Mouse (Mus musculus) layer of hippocampus, postnatal 10 days (tissue): ENCODE data around the gene Tceal5. TPM values are rescaled to one million over a fixed set of nuclear protein-coding genes. Genes with fewer than 3 reads are reported as not detected.

Experiments
- DNase-seq, 2 experiments: peaks; one replicate each; pipeline ENCODE4 v3.0.0; 2021; ENCODE audit warnings: low spot score in 2 of 2
- long read RNA-seq: library from polyadenylated mRNA; stranded (forward); transcript quantifications from one replicate; pipeline ENCODE4 v2.0.0, GENCODE M21; 2023
- total RNA-seq, 2 experiments: library from RNA; stranded (reverse); gene quantifications; 2 replicates each; pipeline ENCODE4 v1.2.3; 2021

Gene Tceal5
- total RNA-seq: 100 to 1,000 TPM; 105 to 125 TPM
- long read RNA-seq, transcript Tceal5-201 (3 exons, 1,044 nt): major isoform, 56 of 63 reads
- long read RNA-seq, partial matches to known transcripts: 0 of 63 reads
- long read RNA-seq, other reads (novel, unspliced or antisense): 7 of 63 reads

- peak; percentile 41 to 56 for DNase-seq
Observed at GRCm38 (mm10) chrX:136203664-136204066, at the start of gene Tceal5. Gene Tceal5 (minus strand): TSS chrX:136203876.

DNA sequence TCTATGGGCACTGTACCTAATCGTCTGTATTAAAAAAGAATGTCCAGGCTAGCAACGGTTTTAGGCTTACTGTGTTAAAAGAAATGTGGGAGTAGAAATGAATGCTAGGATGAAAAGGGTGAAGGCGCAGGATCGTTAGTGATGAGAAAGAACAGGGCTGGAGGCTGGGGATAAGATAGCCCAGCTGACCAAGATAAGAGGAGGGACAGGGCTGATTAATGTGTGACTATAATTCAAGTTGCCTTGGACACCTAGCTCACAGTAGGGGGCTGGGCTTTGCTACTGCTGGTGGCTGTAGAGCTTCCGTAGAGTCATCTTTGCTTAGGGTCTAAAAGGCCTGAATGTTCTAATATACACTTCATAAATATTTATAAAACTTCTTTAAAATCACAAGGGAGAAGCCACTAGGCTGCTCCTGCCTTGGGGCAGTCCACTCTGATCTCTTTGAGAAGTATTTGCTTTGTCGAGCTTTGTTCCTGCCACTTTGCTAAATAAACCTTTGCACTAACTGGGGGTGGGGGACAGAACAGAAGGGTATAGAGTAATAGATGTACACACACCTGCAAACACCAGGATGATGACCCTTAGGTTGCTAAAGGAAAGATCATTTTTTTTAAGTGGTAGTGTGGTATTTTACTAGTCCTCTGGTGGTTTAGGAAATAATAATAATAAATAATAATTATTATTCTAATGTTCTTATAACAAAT, 48.5 kb upstream of the Tceal5 start:
- DNase-seq: no peak

DNA sequence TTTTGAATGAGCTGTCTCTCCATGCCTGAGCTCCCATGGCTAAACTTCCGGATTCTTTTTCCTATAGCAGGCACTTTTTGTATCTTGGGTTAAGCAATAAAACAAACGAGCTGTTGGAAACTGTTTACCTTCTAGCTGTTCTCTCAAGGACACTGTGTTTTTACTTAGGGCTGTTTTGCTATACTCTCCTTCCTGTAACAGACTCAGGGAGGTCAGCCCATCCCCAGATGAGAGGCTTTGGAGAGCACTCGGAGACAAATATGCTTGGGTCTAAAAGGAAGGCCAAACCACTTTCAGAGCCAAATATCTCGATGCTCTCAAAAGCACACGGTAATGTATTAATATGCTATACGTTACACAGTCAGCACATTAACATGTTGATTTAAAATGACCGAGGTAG, 46.0 kb upstream of the Tceal5 start:
- DNase-seq: no peak

GRCm38 (mm10) chrX:136248811-136249210, 45.1 kb upstream of the Tceal5 start:
- DNase-seq: no peak

GRCm38 (mm10) chrX:136245521-136246071, 41.9 kb upstream of the Tceal5 start:
- peak in 1 of 2 experiments; percentile 18 for DNase-seq

DNA sequence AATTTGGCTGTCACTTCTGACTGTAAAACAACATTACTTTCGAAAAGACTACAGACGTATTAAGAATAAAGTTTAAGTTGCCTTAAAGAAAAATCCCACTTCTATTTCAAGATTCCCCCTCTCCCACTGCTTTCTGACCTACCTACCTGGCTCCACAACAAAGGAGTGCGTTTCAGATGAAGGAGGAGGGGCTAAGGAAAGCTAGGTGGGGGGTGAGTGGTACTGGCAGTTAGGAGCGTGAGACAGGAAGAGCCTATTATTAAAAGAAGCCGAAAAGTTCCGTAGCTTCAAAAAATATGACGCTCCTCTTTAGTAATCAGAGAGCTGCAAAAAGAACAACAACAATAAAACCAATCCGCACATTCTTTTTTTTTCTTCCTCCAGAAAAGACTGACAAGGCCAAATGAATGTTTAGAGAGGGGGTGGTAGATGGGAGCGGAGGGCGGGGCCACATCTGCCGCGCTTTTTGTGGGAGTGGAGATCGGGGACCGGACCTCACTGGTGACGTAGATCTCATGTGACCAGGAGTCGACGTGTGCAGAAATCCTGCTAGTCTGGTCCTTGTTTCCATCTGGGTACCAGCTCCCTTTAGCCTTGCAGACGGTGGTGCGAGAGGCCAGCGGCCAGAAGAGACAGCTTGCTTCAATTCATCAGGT, 41.0 kb upstream of the Tceal5 start, which contains the start of gene Tceal9:
Tceal9 (plus strand) TSS at position 506 of the 656 bp plus-strand sequence.
- peak; percentile 53 to 58 for DNase-seq

DNA sequence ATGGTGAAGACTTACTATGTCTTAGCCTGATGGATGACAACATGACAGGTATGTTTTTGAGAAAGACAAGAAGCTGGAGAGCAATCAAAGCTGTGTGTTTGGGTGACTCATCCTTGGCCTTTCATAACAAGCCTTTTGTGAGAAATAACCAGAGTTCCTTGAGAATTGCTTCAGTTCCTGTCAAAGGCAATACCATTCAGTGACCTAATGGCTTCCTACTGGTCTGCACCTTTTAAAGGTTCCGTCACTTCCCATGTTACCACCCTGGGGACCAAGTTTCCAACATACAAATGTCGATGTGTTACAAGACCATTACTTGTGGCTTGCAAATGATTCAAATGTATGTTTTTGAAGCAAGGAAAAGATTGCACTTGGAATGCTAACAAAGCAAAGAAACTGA, 39.5 kb upstream of the Tceal5 start:
- DNase-seq: no peak

DNA sequence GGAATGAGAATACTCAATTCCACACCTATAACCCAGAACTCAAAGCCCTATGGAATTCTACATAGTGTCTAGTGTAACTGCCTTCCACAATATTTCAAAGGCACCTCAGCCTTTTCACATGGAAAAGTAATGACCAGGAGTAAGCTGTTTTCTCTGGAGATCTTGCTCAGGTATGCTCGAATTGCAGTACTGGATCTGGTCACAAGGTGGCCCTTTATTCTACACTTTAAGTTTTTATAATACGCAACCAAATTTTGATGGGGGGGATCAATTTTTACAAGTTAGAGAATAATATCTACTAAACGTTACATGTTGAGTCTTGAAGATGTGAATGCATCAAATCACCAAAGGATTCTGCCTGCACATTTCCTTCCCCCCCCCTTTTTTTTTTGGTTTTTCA, 34.4 kb upstream of the Tceal5 start:
- DNase-seq: peak; percentile 43 to 55

DNA sequence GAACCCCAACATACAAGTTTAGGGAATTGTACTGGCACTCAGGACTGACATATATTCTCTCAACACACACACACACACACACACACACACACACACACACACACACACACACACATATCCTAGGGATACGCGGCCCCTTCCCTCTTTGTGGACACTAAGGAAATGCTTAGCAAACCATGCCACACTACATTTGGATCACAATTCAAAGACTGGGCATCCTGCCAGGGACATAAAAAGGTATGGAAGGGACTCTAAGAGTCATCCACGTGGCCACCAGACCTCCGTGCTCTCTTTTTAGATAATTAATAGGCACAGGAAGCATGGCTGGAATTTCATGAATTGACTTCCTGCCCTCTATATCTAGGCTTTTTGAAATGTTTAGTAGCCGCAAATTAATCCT, 24.1 kb upstream of the Tceal5 start:
- DNase-seq: no peak

DNA sequence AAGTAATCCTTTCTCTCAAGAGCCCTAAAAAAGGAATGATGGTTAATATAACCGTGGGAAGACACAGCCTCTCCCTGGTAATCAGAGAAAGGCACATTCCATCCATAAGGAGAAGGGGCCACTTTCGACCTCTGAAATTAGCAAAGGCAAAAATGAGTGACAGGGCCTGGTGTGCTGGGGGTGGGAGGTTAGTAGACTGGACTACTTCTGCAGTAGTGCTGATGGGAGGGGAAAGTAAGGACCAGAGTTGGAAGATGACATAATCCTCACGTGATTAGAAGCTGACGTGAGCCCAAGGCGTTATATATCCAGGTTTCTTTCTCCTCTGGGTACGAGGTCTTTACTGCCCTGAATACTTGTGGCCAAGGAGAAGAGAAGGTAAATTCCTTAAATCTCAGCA, 20.0 kb upstream of the Tceal5 start:
- no peak for DNase-seq

DNA sequence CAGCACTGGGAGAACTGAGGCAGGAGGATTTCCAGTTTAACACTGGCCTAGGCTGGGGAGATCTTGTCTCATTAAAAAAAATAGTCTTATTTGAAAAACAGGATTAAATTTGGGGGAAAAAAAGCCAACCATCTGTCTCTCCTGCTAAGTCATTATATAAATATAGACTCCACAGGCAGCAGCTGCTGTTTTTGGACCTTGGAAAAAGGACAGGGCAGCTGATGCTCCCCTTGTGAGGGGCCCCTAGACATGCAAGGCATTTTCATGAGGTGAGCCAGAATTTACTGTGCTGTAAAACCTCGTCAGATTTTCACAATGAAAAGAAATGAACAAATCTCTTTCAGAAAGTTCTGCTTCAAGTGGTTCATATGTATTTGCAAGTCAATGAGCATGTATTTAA, 12.6 kb upstream of the Tceal5 start:
- DNase-seq: no peak

DNA sequence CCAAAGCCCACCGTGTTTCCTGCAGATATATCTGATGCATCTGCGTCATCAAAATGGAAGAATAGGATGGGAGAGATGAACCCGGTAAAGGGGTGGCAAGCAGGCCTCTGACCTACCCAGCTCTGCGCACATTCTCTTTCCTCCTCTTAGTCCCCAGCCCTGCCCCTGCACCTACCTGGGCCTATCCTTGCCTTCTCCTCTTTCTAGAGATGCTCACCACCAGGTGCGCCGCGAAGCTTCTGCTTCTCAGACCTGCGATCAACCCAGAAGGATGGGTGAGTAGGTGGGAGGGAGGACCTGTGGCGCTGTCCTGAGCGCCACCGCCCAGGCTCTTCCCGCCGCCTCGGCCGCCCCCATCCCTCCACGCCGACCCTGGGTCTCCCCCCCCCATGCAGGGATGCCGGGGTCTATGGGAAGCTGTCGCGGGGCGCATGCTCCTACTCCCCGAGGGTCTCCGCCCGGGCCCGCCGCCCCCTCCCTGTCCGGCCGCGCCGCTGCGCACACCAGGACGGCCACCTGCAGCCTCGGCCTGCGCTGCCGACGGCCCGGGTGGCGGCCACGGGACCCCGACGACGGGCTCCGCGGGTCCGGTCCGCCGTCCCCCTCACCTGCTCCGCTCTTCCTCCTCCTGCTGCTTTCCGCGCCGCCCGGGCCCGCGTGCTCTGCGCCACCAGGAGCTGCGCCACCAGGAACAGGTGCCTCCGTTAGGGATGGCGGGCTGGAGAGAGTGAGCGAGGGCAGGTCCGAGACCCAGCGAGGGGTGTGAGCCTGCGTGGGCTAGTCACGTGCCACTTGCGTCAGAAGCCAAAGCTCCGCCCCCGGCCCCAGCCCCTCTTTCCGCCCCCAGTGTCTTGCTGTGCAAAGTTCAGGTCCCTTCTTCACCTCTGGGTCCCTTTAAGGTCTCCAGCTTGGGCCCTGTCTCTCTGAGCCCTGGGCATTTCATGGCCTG, 11.3 kb upstream of the Tceal5 start, which contains the start of the genes Tceal7 and Bex1:
Tceal7 (plus strand) TSS at position 51 of the 949 bp plus-strand sequence.
Bex1 (minus strand) TSS at position 785 of the 949 bp plus-strand sequence.
- peak in 1 of 2 experiments; percentile 17 for DNase-seq

DNA sequence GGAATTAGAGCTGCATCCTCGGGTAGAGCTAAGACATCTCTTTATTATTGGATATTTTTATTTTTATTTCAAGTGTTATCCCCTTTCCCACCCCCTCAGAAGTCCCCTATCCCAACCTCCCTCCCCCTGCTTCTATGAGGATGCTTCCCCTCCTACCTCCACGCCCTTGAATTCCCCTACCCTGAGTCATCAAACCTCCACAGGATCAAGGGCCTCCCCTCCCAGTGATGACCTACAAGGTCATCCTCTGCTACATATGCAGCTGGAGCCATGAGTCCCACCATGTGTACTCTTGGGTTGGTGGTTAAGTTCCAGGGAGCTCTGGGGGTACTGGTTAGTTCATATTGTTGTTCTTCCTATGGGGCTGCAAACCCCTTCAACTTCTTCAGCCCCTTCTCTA, 9.7 kb upstream of the Tceal5 start:
- no peak for DNase-seq

DNA sequence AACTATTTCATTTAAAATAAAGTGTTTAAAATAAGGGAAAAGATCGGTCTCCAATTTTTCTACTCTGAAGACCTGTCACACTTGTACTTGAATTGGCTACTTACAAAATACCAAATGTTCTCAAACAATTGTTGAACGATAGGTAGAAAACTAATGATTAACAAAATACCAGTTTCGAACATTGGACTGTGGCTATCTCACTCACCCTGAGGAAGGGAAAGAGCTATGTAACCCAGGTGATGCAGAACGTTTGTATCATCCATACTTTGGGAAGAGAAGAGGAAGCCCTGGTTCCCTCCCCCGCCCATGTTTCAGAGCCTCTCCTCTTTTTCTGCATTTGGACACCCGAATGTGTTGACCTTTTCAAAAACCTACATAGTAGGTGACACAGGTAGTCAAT, 730 bp upstream of the Tceal5 start:
- DNase-seq: no peak

DNA sequence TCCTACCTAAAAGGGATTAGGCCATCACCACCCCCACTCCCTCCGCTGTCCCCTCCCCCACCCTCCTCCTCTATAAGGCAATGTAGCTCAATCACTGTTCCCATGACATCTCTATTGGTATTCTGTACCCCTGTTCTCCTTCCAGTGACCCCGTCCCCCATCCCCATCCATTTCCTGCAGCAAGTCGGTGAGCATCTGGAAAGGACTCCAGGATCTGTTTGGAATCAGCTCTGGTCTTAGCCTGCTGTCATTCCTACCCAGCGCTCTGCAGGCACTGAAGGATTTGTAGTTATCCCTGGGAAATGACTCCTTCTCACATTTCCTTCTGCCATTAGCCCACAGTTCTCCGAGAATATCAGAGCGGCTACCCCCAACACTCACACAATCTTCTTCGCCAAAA, 419 bp downstream of the Tceal5 start:
- DNase-seq: no peak

- DNase-seq: peak; percentile 23 to 28
Observed at GRCm38 (mm10) chrX:136196873-136197272, 6.8 kb downstream of the Tceal5 start.

GRCm38 (mm10) chrX:136195193-136195944, 8.3 kb downstream of the Tceal5 start:
- no peak for DNase-seq

DNA sequence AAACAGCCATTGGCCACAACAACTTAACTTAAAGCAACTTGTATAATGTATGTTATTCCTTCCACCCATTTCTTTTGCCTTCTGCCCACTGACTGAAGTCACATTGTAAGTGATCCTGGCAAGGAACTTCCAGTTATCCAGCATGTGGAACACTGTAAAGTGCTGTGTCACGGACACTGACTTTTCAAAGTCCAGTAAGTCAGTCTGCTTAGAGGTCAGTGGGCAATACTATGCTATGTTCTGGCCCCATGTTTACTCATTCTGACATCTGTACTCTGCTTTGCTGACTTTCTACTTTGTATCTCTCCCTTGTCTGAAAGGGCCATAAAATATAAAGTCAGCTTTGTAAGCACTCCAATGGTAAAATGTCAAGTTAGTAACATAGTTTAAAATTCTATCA, 20.6 kb downstream of the Tceal5 start:
- no peak for DNase-seq

DNA sequence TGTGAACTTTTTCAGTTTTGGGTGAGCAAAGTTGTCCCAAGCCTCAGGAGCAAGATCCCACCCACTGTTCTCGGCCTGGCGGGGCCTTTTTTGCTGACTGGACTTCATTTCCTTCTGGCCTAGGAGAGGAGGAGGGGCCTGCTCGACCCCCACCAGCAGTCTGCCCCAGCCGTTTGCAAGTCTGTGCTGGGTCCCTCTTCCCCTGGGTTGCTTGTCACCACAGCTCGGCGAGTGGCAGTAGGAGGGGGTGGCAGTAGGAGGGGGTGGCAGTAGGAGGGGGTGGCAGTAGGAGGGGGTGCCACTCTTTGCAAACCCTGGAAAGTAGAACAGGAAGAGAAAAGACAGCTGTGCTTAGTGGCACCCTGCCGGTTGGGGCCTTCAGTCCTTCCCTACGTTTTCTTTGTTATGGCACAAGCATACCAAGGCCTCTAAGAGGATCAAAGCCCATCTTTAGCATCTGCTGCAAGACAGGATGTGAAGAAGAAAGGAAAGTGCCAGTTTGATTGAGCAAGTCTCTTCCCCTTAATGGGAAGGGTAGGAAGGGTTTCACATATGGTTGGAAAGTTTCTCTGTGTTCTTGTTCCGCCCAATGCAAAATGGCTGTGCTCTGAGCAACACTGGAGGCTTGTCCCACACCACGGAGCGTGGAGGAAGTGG, 22.7 kb downstream of the Tceal5 start:
- no peak for DNase-seq

- DNase-seq: no peak
Observed at GRCm38 (mm10) chrX:136172786-136173185, 30.9 kb downstream of the Tceal5 start.
